In the genomic region with DNA sequence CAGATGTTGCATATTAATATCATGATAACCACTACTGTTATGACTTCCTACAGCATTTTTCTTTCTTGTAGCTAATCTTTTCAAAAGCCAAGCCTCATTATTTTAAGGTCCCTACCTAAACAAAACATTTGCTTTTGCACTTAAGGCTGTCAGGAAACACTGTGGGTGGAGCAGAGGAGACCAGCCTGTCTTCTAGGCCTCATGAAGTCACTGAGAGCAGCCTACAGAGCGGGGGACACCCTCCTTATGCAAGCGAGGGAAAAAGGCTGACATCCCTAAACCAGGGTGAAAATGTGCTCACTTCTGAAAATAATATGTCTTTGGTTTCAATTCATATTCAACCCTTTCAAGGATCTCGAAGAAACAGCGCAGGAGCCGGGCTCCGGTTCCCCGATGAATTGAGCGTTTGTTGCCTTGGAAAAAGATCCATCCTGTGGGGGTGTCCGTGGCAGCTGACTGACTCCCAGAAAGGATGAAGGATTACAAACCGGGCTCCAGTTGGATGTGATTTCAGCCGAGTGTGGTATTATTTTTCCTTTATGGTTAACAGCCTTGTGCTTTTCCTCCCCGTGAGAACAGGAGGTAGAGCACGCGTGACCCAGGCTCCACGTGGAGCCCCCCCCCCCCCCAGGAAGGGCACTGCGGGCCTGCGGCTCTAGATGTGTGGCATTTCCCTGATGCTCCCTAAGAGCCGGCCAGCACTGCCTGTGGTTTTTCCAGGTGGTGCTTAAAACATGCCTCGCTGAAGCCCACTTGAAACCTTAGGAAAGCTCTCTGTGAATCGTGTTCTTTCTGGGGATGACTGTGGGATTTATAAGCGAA, we compare ENCODE assay signal across 9 mouse cellular contexts.
DNase-seq lines count a peak whose midpoint lies in the region; ATAC-seq and TF ChIP-seq lines count a peak whose summit lies in the region.
"Had no signal": no experiment of that assay in that cellular context is flagged by ENCODE, and none has a peak within 500 bp of the region (broad histone marks: within the 10 kb centered on the region; RNA-seq: fewer than 3 reads in every experiment).

No protein-coding gene starts in this region.

- WGBS in kidney, postnatal 0 days, result 38% methylated on average over 21 of the region's 21 CpGs
- 27% methylated on average over 20 of the region's 21 CpGs for WGBS in embryonic facial prominence, embryonic 13.5 days

- DNase-seq in kidney, postnatal 0 days (ENCODE audit: low spot score), result peak; percentile 48
- no peak for DNase-seq in kidney, adult 11 months
- DNase-seq in layer of hippocampus, postnatal 25 days (ENCODE audit: extremely low spot score in 1 of 2, low spot score in 1 of 2), result peak; percentile 18 to 31
- no peak for DNase-seq in adrenal gland, adult 2 months
- no peak for DNase-seq in adrenal gland, adult 8-10 months
- no peak for DNase-seq in spleen, postnatal 10 days (ENCODE audit: low spot score in 2 of 2)
- DNase-seq: liver had no signal

- no peak overlapping the region for H3K9ac ChIP-seq in kidney, postnatal 0 days (ENCODE audit: low read depth, low read length)
- H3K9ac ChIP-seq in embryonic facial prominence, embryonic 13.5 days, result no peak overlapping the region

- no peaks in the 10 kb centered on the region for H3K36me3 ChIP-seq in kidney, postnatal 0 days (ENCODE audit: insufficient read depth, low read length)
- no peaks in the 10 kb centered on the region for H3K36me3 ChIP-seq in embryonic facial prominence, embryonic 13.5 days

- no peak overlapping the region for H3K4me2 ChIP-seq in kidney, postnatal 0 days (ENCODE audit: low read length)
- peak overlapping the region; percentile 18 for H3K4me2 ChIP-seq in embryonic facial prominence, embryonic 13.5 days

- no peak for TF ChIP-seq CTCF in kidney, postnatal 0 days (IDR thresholded peaks at IDR 0.05; ENCODE audit: low read depth)
- TF ChIP-seq CTCF in embryonic fibroblast, embryonic 13.5 days (IDR thresholded peaks at IDR 0.05; ENCODE audit: borderline replicate concordance, insufficient read depth, low read length), result no peak

- no peaks in the 10 kb centered on the region for H3K9me3 ChIP-seq in kidney, postnatal 0 days (replicated peaks; ENCODE audit: low read length)
- no peaks in the 10 kb centered on the region for H3K9me3 ChIP-seq in embryonic facial prominence, embryonic 13.5 days

- no peaks in the 10 kb centered on the region for H3K4me1 ChIP-seq in kidney, postnatal 0 days (replicated peaks; ENCODE audit: insufficient read depth, low read length)
- H3K4me1 ChIP-seq in embryonic facial prominence, embryonic 13.5 days, result peaks cover 45% of the 10 kb centered on the region
- peaks cover 3% of the 10 kb centered on the region; the same call in 1 of the 2 replicates for H3K4me1 ChIP-seq in embryonic fibroblast, embryonic 13.5 days (ENCODE audit: control insufficient read depth, insufficient read depth, low read length)

- no peaks in the 10 kb centered on the region for H3K27me3 ChIP-seq in kidney, postnatal 0 days (ENCODE audit: insufficient read depth, low read length)
- no peaks in the 10 kb centered on the region for H3K27me3 ChIP-seq in embryonic facial prominence, embryonic 13.5 days

- ATAC-seq in kidney, postnatal 0 days (replicated peaks; ENCODE audit: low FRiP score, low read depth), result no peak
- peak; percentile 57 for ATAC-seq in embryonic facial prominence, embryonic 13.5 days (ENCODE audit: insufficient number of reproducible peaks, insufficient read depth, low FRiP score, low TSS enrichment, low read depth)

- no peak overlapping the region for H3K4me3 ChIP-seq in kidney, postnatal 0 days (replicated peaks; ENCODE audit: low read depth, low read length)
- no peak overlapping the region for H3K4me3 ChIP-seq in embryonic facial prominence, embryonic 13.5 days
- H3K4me3 ChIP-seq in embryonic fibroblast, embryonic 13.5 days (ENCODE audit: insufficient read depth, low read length), result no peak overlapping the region

- TF ChIP-seq POLR2A in embryonic fibroblast, embryonic 13.5 days (IDR thresholded peaks at IDR 0.05; ENCODE audit: low read depth, low read length), result no peak

- no peak overlapping the region for H3K27ac ChIP-seq in kidney, postnatal 0 days
- H3K27ac ChIP-seq in embryonic facial prominence, embryonic 13.5 days, result peak overlapping the region; percentile 79
- H3K27ac ChIP-seq in embryonic fibroblast, embryonic 13.5 days (ENCODE audit: insufficient read depth, low read length), result peak overlapping the region; percentile 38; the same call in 1 of the 2 replicates

Comparison
In these comparisons a context has a peak if more than half of its experiments do, and no peak if none do; other contexts are left out.
1. DNase-seq: peak in kidney, postnatal 0 days (single experiment) and layer of hippocampus, postnatal 25 days (2 of 2); none in kidney, adult 11 months (single experiment), adrenal gland, adult 2 months (single experiment), adrenal gland, adult 8-10 months (single experiment) and spleen, postnatal 10 days (0 of 2).